Mouse (Mus musculus) left cerebral cortex, postnatal 25 days (tissue): ENCODE results near the gene Ikzf1. TPM values are rescaled to one million over a fixed set of nuclear protein-coding genes. Genes with fewer than 3 reads are reported as not detected.

Source experiments
- DNase-seq, 2 experiments: peaks; one replicate each; pipeline ENCODE4 v3.0.0; 2022; ENCODE audit warnings: low spot score in 2 of 2, mixed read lengths in 1 of 2
- intact Hi-C: fragments of 180-260 bp; cut with DNase I; formaldehyde crosslinking; loops from one replicate; pipeline ENCODE4 v1.15.1; 2025
- total RNA-seq, 2 experiments: library from RNA; stranded (reverse); gene quantifications; 2 replicates each; pipeline ENCODE4 v1.2.3; 2021

The Ikzf1 gene
- total RNA-seq, 2 experiments from 2014 or later, result 3.1 to 4.0 TPM

- intact Hi-C loops, result no loop called here
Measured at GRCm38 (mm10) chr11:11744222-11744621, 59.4 kb downstream of the Ikzf1 start.

GRCm38 (mm10) chr11:11751091-11751490 is 66.3 kb downstream of the Ikzf1 start:
- no peak for DNase-seq
- intact Hi-C loops, result no loop called here

More at GRCm38 (mm10) chr11:11744222-11744621, 59.4 kb downstream of the Ikzf1 start:
- DNase-seq, result no peak

- intact Hi-C loops, result no loop called here
Measured at GRCm38 (mm10) chr11:11752859-11753258, 68.1 kb downstream of the Ikzf1 start.

DNA sequence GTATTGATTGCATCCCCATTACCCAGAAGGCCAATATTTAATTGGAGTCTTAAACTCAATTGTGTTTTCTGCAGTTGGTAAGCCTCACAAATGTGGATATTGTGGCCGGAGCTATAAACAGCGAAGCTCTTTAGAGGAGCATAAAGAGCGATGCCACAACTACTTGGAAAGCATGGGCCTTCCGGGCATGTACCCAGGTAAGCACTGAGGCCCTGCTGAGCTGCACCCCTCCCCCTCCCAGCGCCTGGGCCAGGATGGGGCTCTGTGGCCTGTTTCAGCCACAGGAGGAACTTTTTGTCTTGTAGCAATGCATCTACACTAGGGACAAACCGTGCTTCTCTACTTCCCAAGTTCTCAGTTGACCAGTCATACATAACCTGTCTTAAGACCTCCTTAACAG is 73.3 kb downstream of the Ikzf1 start:
- no peak for DNase-seq
- intact Hi-C loops, result no loop called here

More at GRCm38 (mm10) chr11:11752859-11753258, 68.1 kb downstream of the Ikzf1 start:
- DNase-seq, result no peak

DNA sequence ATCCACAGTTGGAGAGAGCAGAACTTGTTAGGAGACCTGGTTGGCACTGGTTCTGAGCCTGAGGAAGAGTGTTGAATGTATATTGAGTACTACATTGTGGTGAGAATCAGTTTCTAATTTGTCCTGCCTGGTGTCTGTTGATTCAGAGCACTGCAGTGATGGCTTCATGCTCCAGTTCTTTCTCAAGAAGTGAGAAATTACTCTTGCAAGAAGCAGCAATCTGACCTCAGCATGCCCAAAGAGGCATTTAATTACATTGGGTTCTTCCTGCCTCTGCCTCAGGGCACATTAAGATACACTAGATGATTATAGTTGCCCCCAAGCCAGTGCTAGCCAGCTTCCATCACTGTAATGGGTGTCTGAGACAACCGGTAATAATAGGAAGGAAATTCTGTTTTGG is 74.1 kb downstream of the Ikzf1 start:
- DNase-seq, result no peak
- intact Hi-C loops, result no loop called here

DNA sequence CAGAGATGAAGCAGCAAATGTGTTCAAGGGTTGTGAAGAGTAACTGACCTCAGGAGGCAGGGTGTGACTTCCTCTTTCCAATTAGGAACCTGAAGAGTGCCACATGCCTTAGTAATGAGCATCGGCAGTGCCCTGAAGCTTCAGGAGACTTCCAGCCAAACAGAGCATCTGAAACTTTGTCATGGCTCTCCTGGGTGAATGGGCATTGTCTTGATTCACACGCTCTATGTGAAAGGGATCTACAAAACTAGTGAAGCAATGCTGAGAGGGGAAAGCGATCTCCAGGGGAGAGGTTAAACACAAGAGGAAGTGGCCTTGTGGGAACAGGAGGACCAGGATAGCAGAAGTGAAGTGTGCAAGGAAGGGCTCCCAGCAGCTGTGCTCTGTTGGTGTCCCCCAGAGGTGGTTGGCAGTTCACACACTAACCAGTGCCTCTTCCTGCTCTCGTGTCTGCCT is 78.4 kb downstream of the Ikzf1 start:
- DNase-seq, result no peak
- intact Hi-C loops, result no loop called here

DNA sequence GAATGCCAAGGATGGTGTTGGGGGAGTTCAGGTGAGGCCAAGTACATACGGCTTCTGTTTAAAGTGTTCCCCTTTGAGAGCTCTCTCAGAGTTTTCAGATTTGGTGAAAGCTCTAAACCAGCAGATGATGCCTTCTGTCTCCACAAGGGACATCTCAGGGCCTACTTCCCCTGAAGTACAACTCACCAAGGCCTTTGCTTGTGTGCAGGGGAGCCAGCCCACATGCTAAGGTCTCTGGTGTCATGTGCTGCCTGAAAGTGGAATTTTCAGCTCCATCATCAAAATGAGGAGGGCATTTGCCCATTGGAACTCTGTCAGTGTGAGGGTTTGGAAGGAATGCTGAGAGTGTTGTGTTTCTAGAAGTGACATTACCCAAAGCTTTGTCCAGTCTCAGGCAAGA is 80.6 kb downstream of the Ikzf1 start:
- no peak for DNase-seq
- intact Hi-C loops, result no loop called here

- peak in 1 of 2 experiments; percentile 27 for DNase-seq
- intact Hi-C loops, result no loop called here
Measured at GRCm38 (mm10) chr11:11766105-11766504, 81.3 kb downstream of the Ikzf1 start.

DNA sequence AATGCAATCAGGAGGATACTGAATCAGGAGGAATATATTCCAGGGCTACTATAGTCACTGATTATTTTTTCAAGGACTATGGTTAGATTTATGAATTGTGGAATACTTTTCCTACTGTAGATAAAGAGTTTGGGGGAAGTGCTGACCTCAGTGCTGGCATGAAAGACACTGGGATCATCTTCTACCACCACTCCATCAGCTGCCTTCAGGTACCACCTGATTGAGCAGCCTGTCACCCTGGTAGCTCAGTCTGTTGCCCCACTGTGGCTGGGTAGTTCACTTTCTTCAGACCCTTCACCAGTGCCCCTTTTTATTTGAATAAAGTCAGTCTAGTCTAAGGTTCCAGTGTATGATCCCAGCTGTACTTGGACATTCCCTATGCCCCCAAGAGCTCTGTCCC is 81.9 kb downstream of the Ikzf1 start:
- intact Hi-C loops, result no loop called here
- no peak for DNase-seq

DNA sequence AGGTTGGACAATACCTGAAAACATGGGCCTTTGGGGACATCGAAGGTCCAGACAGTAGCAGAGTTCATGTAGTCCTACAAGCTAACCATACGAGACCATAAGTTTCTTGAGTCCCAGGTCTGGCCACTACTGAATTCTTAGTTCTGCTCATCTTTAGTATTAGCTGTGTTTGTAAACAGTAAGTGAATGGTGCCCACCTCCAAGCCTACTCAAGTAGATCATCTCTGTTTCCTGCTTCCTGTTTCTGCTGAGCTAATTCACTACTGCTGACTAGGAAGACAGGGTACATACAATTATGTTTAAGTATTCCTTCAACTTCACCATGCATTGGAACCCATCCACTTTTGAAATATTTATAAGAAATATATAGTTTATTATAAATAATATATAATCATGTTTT is 83.3 kb downstream of the Ikzf1 start:
- intact Hi-C loops, result no loop called here
- DNase-seq, result no peak

DNA sequence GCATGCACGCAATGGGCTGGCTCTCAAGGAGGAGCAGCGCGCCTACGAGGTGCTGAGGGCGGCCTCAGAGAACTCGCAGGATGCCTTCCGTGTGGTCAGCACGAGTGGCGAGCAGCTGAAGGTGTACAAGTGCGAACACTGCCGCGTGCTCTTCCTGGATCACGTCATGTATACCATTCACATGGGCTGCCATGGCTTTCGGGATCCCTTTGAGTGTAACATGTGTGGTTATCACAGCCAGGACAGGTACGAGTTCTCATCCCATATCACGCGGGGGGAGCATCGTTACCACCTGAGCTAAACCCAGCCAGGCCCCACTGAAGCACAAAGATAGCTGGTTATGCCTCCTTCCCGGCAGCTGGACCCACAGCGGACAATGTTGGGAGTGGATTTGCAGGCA is 84.5 kb downstream of the Ikzf1 start:
- intact Hi-C loops, result no loop called here
- DNase-seq, result no peak

DNA sequence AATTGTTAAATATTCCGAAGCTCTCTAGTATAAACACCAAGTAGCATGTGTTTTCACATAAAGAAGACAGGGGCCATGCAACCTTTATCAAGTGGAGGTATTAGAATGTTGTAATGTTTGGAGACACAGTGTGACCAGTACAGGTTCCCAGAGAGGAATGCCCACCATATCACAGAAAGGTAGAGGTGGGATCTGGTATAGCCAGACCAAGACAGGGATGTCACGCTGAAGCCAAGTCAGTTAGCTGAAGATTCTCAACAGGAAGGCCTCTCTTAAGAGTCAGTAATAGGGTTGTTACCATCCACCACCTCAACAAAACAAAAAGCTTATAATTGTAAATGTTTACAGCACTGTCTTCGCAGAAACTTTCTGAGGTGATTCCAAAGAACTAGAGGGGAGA is 85.9 kb downstream of the Ikzf1 start:
- intact Hi-C loops, result no loop called here
- no peak for DNase-seq

GRCm38 (mm10) chr11:11772196-11772595 is 87.4 kb downstream of the Ikzf1 start:
- intact Hi-C loops, result no loop called here
- DNase-seq, result no peak

GRCm38 (mm10) chr11:11774384-11774783 is 89.6 kb downstream of the Ikzf1 start:
- no peak for DNase-seq

GRCm38 (mm10) chr11:11774893-11775292 is 90.1 kb downstream of the Ikzf1 start:
- intact Hi-C loops, result no loop called here
- no peak for DNase-seq

More at GRCm38 (mm10) chr11:11774384-11774783, 89.6 kb downstream of the Ikzf1 start:
- intact Hi-C loops, result no loop called here

DNA sequence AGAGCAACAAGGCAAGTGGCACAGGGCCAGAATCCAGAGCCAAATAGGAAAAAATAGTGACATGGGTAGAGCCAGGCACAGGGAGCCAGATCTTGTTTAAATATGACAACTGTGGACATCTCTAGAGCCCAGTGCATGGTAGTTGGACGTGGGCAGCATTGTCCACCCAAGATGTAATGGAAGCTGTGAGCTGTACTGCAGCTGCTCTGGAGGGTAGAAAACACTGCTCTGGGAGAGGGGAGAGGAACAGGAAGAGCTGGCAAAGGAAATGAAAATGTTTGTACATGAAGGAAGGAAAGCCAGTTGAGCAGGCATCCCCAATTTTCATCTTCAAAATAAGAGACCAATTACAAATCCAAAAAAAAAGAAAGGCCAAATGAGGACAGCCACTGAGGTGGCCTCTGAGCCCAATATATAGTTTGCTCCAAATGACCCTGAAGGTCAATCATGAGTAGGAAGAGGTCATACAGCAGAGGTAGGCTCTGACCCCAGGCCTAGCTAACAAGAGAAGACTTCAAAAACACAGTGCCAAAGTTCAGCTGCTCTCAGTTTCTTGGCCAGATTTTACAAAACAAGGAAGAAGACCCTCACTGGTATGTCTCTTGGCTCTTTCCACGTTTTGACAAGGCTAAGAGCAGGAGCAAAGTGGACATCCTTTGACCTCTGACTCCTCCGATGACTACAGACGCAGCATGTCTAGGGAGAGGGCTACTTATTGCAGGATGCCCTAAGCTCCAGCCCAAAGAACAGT is 91.4 kb downstream of the Ikzf1 start:
- intact Hi-C loops, result no loop called here
- DNase-seq, result no peak

GRCm38 (mm10) chr11:11776822-11777174 is 92.0 kb downstream of the Ikzf1 start:
- no peak for DNase-seq
- intact Hi-C loops, result no loop called here

- intact Hi-C loops, result no loop called here
- no peak for DNase-seq
Measured at GRCm38 (mm10) chr11:11777246-11777645, 92.4 kb downstream of the Ikzf1 start.

DNA sequence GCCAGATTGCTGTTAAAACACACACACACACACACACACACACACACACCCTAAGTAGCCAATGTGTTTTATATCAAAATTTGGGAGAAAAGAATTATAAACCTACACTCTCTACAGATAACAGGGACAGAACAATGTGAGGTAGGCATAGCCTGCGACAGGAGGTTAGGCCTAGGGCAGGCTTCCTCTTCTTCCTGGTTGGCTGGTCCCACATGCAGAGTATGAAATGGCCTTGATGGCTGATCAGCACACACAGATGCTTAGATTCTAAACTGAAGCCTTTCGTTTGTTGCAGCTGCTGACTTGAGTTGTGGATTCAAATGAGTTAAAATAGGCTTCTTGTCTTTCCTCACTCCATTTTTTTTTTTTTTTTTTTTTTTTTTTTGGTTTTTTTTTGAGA is 93.0 kb downstream of the Ikzf1 start:
- no peak for DNase-seq
- intact Hi-C loops, result no loop called here

- intact Hi-C loops, result no loop called here
Measured at GRCm38 (mm10) chr11:11778345-11778744, 93.5 kb downstream of the Ikzf1 start.

DNA sequence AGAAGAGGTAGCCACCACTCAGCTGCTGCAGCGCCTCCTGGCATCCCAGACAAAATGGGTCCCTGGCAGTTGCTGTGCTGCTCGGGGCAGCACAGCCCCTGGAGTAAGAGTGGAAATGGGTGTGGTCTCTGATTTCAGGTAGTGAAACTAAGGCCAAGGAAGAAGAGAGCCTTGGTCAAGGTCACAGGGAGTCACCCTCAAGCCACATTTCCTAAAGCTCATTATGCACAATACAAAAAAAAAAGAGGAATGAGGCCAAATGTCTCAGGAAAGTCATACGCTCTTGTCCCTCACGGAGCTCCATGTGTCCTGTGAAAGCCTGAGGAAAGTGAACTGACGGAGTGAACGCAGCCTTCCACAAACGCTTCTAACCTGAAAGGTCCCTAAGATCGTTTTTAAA is 96.9 kb downstream of the Ikzf1 start:
- intact Hi-C loops, result no loop called here
- no peak for DNase-seq

More at GRCm38 (mm10) chr11:11778345-11778744, 93.5 kb downstream of the Ikzf1 start:
- peak in 1 of 2 experiments; percentile 45 for DNase-seq

DNA sequence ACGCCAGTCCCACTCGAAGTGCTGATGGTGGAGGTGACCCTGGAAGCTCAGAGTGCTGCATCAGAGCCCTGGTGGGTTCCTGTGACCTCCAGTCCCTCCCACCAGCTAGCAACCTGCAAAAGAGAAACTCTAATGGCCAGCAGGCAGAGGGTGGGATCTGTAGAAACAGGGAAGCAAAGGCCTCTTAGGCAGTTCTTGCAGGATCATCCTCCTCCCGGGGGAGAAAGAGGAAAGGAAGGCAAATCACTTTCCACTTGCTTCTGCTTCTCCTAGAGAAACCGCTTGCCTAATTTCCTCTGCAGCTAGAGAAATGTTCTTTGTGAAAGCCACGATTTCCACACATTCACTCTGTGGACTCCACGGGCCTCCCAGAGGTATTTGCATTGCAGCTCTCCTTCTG is 100.7 kb downstream of the Ikzf1 start:
- no peak for DNase-seq
- intact Hi-C loops, result no loop called here
